Mouse (Mus musculus): ENCODE measurements around the gene Ankrd44. TPM values are rescaled to one million over a fixed set of nuclear protein-coding genes. Genes with fewer than 3 reads are reported as not detected.

Ankrd44 gene
- total and polyA plus RNA-seq, 3 experiments = 2.3 to 17.0 (median 12.7) TPM

- DNase-seq = no peak
These were observed 222.7 kb downstream of the Ankrd44 start for GRCm38 (mm10) chr1:54703466-54703865.

- no peak for DNase-seq
These were observed 223.3 kb downstream of the Ankrd44 start for GRCm38 (mm10) chr1:54702918-54703317.

- peak; percentile 25 for DNase-seq
These were observed 230.8 kb downstream of the Ankrd44 start for GRCm38 (mm10) chr1:54695396-54695795.

GRCm38 (mm10) chr1:54691824-54692223 is 234.4 kb downstream of the Ankrd44 start:
- no peak for DNase-seq

GRCm38 (mm10) chr1:54690291-54690965 is 235.8 kb downstream of the Ankrd44 start:
- DNase-seq = no peak

- no peak for DNase-seq
These were observed 237.7 kb downstream of the Ankrd44 start for GRCm38 (mm10) chr1:54688441-54688840.

- DNase-seq = no peak
These were observed 241.9 kb downstream of the Ankrd44 start for GRCm38 (mm10) chr1:54684316-54684715.

GRCm38 (mm10) chr1:54679556-54679955 is 246.6 kb downstream of the Ankrd44 start:
- DNase-seq = no peak

GRCm38 (mm10) chr1:54678037-54678436 is 248.2 kb downstream of the Ankrd44 start:
- DNase-seq = no peak

GRCm38 (mm10) chr1:54675478-54675877 is 250.7 kb downstream of the Ankrd44 start:
- no peak for DNase-seq

GRCm38 (mm10) chr1:54667991-54668390 is 258.2 kb downstream of the Ankrd44 start:
- DNase-seq = no peak

- DNase-seq = peak; percentile 40
These were observed 260.4 kb downstream of the Ankrd44 start for GRCm38 (mm10) chr1:54665582-54666405.

- no peak for DNase-seq
These were observed 261.1 kb downstream of the Ankrd44 start for GRCm38 (mm10) chr1:54665095-54665494.

GRCm38 (mm10) chr1:54660674-54661073 is 265.5 kb downstream of the Ankrd44 start:
- DNase-seq = no peak

GRCm38 (mm10) chr1:54658558-54658957 is 267.6 kb downstream of the Ankrd44 start:
- DNase-seq = no peak

- DNase-seq = peak; percentile 42
These were observed 277.9 kb downstream of the Ankrd44 start for GRCm38 (mm10) chr1:54648237-54648636.

GRCm38 (mm10) chr1:54647335-54647745 is 278.8 kb downstream of the Ankrd44 start:
- no peak for DNase-seq

- no peak for DNase-seq
These were observed 285.9 kb downstream of the Ankrd44 start for GRCm38 (mm10) chr1:54640184-54640795.

- no peak for DNase-seq
These were observed 286.6 kb downstream of the Ankrd44 start for GRCm38 (mm10) chr1:54639506-54640078.

GRCm38 (mm10) chr1:54639076-54639475 is 287.1 kb downstream of the Ankrd44 start:
- DNase-seq = no peak

GRCm38 (mm10) chr1:54637340-54637739 is 288.8 kb downstream of the Ankrd44 start:
- DNase-seq = no peak

- no peak for DNase-seq
These were observed 297.1 kb downstream of the Ankrd44 start for GRCm38 (mm10) chr1:54629106-54629505.

- peak; percentile 26 for DNase-seq
These were observed 311.2 kb downstream of the Ankrd44 start for GRCm38 (mm10) chr1:54614963-54615362.
